Mouse (Mus musculus): ENCODE measurements at regions not wholly inside any gene's neighbourhood (a gene's known extent, or its start where the extent isn't known, plus 50 kb on each side); places are given as distances from the start of the nearest gene placed in this dataset.

DNA sequence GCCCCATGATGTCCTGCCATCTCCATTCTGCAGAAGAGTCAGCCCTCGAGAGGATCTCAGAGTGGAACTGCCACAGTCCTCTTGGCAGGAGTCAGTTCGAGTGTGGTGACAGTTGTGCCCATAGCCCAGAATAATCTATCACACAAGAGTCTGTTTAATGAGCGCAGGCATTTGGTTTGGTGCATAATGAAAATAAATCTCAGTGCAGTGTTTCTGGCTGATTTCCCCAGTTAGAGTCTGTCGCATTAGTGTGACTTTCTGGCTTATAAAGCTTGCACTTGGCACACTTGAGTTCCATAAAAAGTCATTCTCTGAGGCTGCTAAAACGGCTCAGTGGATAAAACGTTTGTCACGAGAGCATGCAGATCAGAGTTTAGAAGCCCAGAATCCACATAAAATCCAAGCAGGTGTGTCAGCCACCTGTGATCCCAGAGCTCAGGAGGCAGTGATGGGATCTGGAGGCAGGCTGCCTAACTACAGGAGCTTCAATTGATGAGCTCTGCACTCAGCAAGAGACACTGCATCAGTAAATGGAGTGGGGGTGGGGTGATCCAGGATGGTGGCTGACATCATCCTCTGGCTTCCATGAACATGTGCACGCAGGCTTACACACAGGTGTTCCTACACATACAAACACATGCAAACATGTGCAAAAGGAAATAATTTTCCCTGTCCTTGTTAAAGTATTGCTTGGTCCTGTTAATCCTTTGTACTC is 578.5 kb downstream of the Plekhb2 start:
- H3K4me2 ChIP-seq: no peak overlapping the region
- 75% methylated on average over 8 of the region's 8 CpGs for WGBS

DNA sequence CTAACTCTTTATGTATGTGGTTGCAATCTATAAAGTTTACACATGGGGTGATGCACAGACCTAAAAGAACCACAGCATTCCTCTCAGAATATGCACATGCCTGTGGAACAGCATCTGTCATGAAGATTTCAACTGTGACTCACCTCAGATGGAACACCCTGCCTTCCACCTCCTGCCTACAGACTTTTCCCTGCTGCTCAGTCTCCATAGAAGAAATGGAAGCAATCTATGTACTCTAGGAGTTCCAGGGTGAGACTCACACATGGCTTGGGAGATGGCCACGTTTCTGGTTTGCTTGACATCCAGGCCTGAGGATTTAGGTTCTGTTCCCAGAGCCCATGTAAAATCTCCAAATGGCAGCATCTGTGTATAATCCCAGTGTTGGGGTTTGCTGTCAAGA is 579.7 kb downstream of the Plekhb2 start:
- Histone ChIP-seq H3K27ac (ENCODE audit: poor library complexity, severe bottlenecking) (no peak overlapping the region), H3K27me3 (replicated peaks) (no peaks in the 10 kb centered on the region), H3K4me1 (replicated peaks) (no peaks in the 10 kb centered on the region), H3K36me3 (no peaks in the 10 kb centered on the region), H3K9me3 (replicated peaks) (no peaks in the 10 kb centered on the region), H3K9ac (no peak overlapping the region), H3K4me2 (no peak overlapping the region), H3K4me3 (no peak overlapping the region)
- no peak for ATAC-seq (ENCODE audit: insufficient number of reproducible peaks, low FRiP score)
- WGBS: 81% methylated on average over 1 of the region's 1 CpGs

More for the DNA sequence above, 578.5 kb downstream of the Plekhb2 start:
- no peak overlapping the region for H3K4me3 ChIP-seq
- H3K36me3 ChIP-seq: no peaks in the 10 kb centered on the region
- no peak overlapping the region for H3K27ac ChIP-seq (ENCODE audit: poor library complexity, severe bottlenecking)
- H3K27me3 ChIP-seq (replicated peaks): no peaks in the 10 kb centered on the region
- H3K9ac ChIP-seq: no peak overlapping the region
- no peaks in the 10 kb centered on the region for H3K4me1 ChIP-seq (replicated peaks)
- no peaks in the 10 kb centered on the region for H3K9me3 ChIP-seq (replicated peaks)
- ATAC-seq (ENCODE audit: insufficient number of reproducible peaks, low FRiP score): no peak

DNA sequence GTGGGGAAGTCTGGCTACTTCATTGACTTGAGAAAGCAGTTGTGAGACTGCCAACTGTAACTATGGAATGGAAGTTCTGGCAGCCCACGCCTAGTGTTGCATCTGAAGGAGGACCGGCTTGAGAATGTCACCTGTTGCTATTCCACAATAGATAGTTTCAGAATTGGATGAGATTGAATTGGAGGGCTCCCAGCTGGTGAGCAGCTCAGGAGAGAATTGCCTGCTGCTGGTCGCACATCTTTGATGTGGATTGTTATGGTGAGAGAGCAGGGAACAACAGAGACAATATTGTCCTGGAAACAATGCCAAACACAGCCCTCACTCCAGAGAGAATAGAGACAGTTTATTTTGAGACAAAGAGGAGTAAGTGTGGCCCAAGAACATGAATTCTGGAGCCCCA is 585.9 kb downstream of the Plekhb2 start:
- Histone ChIP-seq H3K9me3 (replicated peaks) (no peaks in the 10 kb centered on the region), H3K36me3 (no peaks in the 10 kb centered on the region), H3K27me3 (replicated peaks) (no peaks in the 10 kb centered on the region), H3K27ac (ENCODE audit: poor library complexity, severe bottlenecking) (no peak overlapping the region), H3K4me3 (no peak overlapping the region), H3K9ac (no peak overlapping the region), H3K4me1 (replicated peaks) (no peaks in the 10 kb centered on the region), H3K4me2 (no peak overlapping the region)
- ATAC-seq (ENCODE audit: insufficient number of reproducible peaks, low FRiP score): no peak
- WGBS: 78% methylated on average over 3 of the region's 3 CpGs

DNA sequence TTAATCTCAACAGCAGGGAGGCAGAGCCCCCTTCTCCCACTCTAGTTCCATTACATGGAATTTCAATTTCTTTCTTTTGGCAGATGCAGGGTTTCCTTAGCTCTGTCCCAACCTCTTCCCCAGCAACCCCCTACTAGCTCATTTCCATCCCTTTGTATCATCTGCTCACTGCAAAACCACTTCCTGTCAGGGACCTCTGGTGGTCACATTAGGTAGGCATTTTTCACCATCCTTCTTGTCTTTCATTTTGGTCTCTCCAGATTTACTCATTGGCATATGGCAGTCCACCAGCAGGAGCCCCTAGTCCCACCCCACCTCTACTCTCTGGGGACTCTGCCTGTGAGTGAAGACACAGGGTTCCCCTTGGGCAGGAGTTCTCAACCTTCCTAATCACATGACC is 597.6 kb downstream of the Plekhb2 start:
- Histone ChIP-seq H3K9ac (no peak overlapping the region), H3K4me3 (no peak overlapping the region), H3K4me2 (no peak overlapping the region), H3K9me3 (replicated peaks) (no peaks in the 10 kb centered on the region), H3K36me3 (no peaks in the 10 kb centered on the region), H3K27ac (ENCODE audit: poor library complexity, severe bottlenecking) (no peak overlapping the region), H3K4me1 (replicated peaks) (no peaks in the 10 kb centered on the region), H3K27me3 (replicated peaks) (no peaks in the 10 kb centered on the region)
- ATAC-seq (ENCODE audit: insufficient number of reproducible peaks, low FRiP score): no peak

DNA sequence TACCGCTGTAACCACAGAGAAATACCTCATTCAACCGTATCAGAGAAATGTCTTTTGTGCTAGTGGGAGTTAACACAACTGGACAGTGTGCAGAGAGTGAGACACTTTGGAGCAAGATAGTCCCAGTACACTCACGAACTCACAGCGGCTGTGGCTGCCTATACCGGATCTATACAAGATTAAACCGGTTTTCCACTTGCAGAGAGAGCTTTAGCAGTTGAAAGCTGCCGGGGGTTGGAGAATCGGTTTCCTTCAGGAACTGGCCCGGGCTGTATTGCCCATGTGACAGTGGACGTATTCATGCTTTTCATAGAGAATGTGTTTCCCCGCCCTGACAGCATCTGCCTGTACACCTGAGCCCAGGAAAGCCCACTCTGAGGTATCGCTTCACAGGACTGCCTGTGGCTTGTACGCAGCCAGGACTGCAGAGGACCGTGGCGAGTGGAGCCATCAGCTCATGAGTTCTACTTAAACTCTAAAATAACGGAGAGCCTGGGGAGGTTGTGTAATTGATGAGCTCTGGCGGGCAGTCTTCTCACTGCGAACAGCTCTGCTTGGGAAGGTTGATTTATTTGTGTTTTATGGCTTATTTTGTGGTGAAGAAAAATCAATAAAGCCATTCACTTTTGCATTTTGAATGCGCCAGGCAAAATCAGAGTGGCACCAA is 602.8 kb downstream of the Plekhb2 start:
- no peaks in the 10 kb centered on the region for H3K36me3 ChIP-seq
- no peak overlapping the region for H3K9ac ChIP-seq
- H3K4me1 ChIP-seq (replicated peaks): no peaks in the 10 kb centered on the region
- no peak overlapping the region for H3K27ac ChIP-seq (ENCODE audit: poor library complexity, severe bottlenecking)
- H3K4me2 ChIP-seq: no peak overlapping the region
- WGBS: 84% methylated on average over 19 of the region's 19 CpGs
- no peak overlapping the region for H3K4me3 ChIP-seq
- H3K9me3 ChIP-seq (replicated peaks): no peaks in the 10 kb centered on the region
- H3K27me3 ChIP-seq (replicated peaks): no peaks in the 10 kb centered on the region
- no peak for ATAC-seq (ENCODE audit: insufficient number of reproducible peaks, low FRiP score)

DNA sequence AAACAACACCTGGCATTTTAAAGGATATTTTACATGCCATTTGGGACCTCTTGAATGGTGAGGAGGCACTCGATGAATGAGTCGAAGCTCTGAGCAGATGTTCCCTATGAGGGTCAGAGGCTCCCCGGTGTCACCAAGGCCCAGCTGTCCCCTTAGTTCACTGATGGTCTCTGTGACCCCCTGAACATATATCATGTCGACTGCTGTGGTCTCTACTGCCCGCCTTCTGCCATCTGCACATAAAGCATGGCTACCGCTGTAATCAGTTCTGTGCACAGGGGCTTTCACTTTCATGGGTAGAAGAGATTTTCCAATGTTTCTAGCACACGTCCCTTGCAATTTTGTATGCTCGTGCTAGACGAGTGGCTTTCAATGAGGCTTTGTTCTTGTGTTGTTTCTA is 607.8 kb downstream of the Plekhb2 start:
- Histone ChIP-seq H3K4me2 (no peak overlapping the region), H3K4me1 (replicated peaks) (no peaks in the 10 kb centered on the region), H3K27ac (ENCODE audit: poor library complexity, severe bottlenecking) (no peak overlapping the region), H3K9me3 (replicated peaks) (no peaks in the 10 kb centered on the region), H3K4me3 (no peak overlapping the region), H3K36me3 (no peaks in the 10 kb centered on the region), H3K27me3 (replicated peaks) (no peaks in the 10 kb centered on the region), H3K9ac (no peak overlapping the region)
- ATAC-seq (ENCODE audit: insufficient number of reproducible peaks, low FRiP score): no peak
- 80% methylated on average over 9 of the region's 9 CpGs for WGBS

DNA sequence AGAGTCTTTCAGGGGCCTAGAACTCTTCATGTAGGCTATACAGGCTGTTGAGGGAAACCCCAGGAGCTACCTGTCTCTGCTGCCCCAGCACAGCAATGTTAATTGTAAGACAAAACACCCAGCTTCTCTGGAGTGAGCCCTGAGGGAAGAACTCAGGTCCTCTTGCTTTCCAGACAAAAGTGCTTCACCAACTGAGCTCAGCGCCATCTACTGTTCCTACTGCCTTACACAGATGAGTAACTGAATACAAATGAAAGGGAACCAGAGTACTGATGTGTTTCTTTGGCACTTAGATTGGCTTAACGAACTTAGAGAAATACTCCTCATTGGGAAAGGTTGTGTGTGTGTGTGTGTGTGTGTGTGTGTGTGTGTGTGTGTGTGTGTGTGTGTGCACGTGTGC is 603.1 kb upstream of the Hs6st1 start:
- no peak for ATAC-seq (ENCODE audit: insufficient number of reproducible peaks, low FRiP score)
- H3K4me2 ChIP-seq: no peak overlapping the region
- H3K27ac ChIP-seq (ENCODE audit: poor library complexity, severe bottlenecking): no peak overlapping the region
- WGBS: 44% methylated on average over 3 of the region's 3 CpGs
- no peak overlapping the region for H3K4me3 ChIP-seq
- no peaks in the 10 kb centered on the region for H3K4me1 ChIP-seq (replicated peaks)
- H3K36me3 ChIP-seq: no peaks in the 10 kb centered on the region
- H3K9ac ChIP-seq: no peak overlapping the region
- no peaks in the 10 kb centered on the region for H3K27me3 ChIP-seq (replicated peaks)
- H3K9me3 ChIP-seq (replicated peaks): no peaks in the 10 kb centered on the region

DNA sequence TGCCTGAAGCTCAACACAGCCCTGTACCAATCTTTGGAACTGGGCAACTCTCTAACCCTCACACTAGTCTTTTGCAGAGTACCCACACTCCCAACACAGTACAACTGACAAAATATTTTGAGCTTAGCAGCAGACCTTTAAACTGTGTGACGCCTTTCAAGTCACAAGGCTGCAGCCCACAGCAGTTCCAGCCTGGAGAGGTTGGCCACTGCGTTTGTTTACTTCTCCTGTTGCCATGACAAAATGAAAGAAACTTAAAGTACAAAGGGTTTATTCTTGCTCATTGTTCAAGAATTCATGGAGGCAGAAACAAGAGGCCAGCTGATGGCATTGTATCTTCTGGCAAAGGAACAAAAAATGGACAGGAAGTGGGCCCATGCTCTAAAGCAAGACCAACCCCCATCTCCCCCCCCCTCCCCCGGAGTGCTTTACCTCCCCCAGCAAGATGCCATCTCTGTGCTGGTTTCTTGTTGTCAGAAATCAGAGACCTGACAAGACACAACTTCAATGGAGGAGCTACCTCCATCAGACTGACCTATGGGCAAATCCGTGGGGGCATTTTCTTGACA is 598.9 kb upstream of the Hs6st1 start:
- H3K4me2 ChIP-seq: no peak overlapping the region
- H3K27ac ChIP-seq (ENCODE audit: poor library complexity, severe bottlenecking): no peak overlapping the region
- H3K9me3 ChIP-seq (replicated peaks): peaks cover 17% of the 10 kb centered on the region
- no peak for ATAC-seq (ENCODE audit: insufficient number of reproducible peaks, low FRiP score)
- H3K4me3 ChIP-seq: no peak overlapping the region
- no peak overlapping the region for H3K9ac ChIP-seq
- H3K27me3 ChIP-seq (replicated peaks): no peaks in the 10 kb centered on the region
- H3K36me3 ChIP-seq: no peaks in the 10 kb centered on the region
- no peaks in the 10 kb centered on the region for H3K4me1 ChIP-seq (replicated peaks)
- WGBS: 78% methylated on average over 4 of the region's 4 CpGs

DNA sequence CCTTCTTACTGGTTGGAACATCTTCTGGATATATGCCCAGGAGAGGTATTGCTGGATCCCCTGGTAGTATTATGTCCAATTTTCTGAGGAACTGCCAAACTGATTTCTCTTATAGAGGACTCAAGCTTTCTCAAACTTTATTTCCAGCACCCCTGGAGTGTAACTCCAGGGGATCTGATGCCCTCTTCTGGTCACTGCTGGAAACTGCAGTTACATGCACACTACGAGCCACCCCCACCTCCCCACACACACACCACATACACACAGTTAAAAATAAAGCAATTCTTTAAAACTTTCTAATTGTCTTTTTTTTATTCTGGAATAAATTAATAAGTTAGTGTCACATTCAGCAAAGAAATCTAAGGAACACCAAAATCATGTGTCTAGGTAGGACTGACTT is 589.9 kb upstream of the Hs6st1 start:
- no peak for ATAC-seq (ENCODE audit: insufficient number of reproducible peaks, low FRiP score)
- Histone ChIP-seq H3K4me2 (no peak overlapping the region), H3K4me1 (replicated peaks) (no peaks in the 10 kb centered on the region)

DNA sequence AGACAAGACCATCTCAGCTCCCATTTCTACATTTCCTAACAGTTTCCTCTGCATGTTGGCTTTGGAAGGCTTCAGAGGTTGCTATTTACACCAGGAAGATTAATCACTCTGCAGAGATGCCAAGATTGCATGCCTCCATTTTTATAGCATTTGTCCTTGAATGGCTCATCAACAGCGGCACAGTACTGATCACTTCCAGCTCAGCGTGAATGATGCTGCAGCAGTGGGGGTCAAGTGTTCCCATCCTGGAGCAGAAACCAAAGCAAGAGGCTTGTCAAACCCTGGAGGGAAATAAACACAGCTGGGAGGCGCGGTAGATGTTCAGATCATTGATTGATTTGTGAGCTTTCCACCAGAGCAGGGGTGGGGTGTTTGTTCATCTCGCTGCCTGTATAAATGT is 572.2 kb upstream of the Hs6st1 start:
- H3K9ac ChIP-seq: no peak overlapping the region
- no peak overlapping the region for H3K27ac ChIP-seq (ENCODE audit: poor library complexity, severe bottlenecking)
- 69% methylated on average over 5 of the region's 5 CpGs for WGBS
- H3K4me1 ChIP-seq (replicated peaks): no peaks in the 10 kb centered on the region
- no peak overlapping the region for H3K4me3 ChIP-seq
- no peaks in the 10 kb centered on the region for H3K36me3 ChIP-seq
- H3K9me3 ChIP-seq (replicated peaks): 0 out of 2 replicates have a peak, but pooled peaks cover 3% of the 10 kb centered on the region
- no peak for ATAC-seq (ENCODE audit: insufficient number of reproducible peaks, low FRiP score)
- H3K27me3 ChIP-seq (replicated peaks): no peaks in the 10 kb centered on the region
- H3K4me2 ChIP-seq: no peak overlapping the region

More for the DNA sequence above, 589.9 kb upstream of the Hs6st1 start:
- Histone ChIP-seq H3K9ac (no peak overlapping the region), H3K4me3 (no peak overlapping the region), H3K27ac (ENCODE audit: poor library complexity, severe bottlenecking) (no peak overlapping the region), H3K36me3 (no peaks in the 10 kb centered on the region), H3K27me3 (replicated peaks) (no peaks in the 10 kb centered on the region), H3K9me3 (replicated peaks) (peaks cover 16% of the 10 kb centered on the region)
- WGBS: 82% methylated on average over 1 of the region's 1 CpGs

DNA sequence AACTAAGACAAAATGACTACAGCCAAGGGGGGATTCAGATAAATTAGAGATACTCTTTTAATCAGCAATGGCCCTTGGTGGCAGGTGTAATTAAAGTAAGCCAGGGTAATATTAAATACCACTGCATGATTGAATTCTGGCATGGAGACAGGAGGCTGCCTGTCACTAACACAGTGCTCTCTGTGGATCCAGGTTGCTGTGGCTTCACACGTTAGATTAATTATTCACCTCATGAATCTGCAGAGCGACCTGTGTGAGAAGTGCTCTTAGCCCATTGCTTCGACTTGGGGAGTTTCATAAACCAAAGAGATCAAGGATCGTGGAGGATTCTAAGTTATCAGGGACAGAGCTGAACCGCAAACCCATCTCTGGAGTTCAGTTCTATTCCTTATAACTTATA is 545.2 kb upstream of the Hs6st1 start:
- H3K36me3 ChIP-seq: no peaks in the 10 kb centered on the region
- 82% methylated on average over 5 of the region's 5 CpGs for WGBS
- H3K4me1 ChIP-seq (replicated peaks): no peaks in the 10 kb centered on the region
- H3K9me3 ChIP-seq (replicated peaks): no peaks in the 10 kb centered on the region
- H3K27ac ChIP-seq (ENCODE audit: poor library complexity, severe bottlenecking): no peak overlapping the region
- H3K9ac ChIP-seq: no peak overlapping the region
- no peaks in the 10 kb centered on the region for H3K27me3 ChIP-seq (replicated peaks)
- no peak overlapping the region for H3K4me2 ChIP-seq
- H3K4me3 ChIP-seq: no peak overlapping the region
- no peak for ATAC-seq (ENCODE audit: insufficient number of reproducible peaks, low FRiP score)

Data from heart, embryonic 12.5 days (tissue).